Mouse (Mus musculus) heart, embryonic 12.5 days (tissue): Measurements from ENCODE around the gene Daam1. TPM values are rescaled to one million over a fixed set of nuclear protein-coding genes. Genes with fewer than 3 reads are reported as not detected.
A peak's percentile ranks its signal among the peaks of the same experiment; 100 is the strongest.

ENCODE experiments used
- ATAC-seq: fragments of 200-750 bp; cut with Nextera tagmentation; 2 replicates; pipeline ENCODE4 v1.8.0; 2017; ENCODE audit warnings: moderate TSS enrichment, moderate library complexity; ENCODE audit not compliant: insufficient number of reproducible peaks, low FRiP score
- H3K27ac ChIP-seq: fragments of 300-500 bp; sonication (generic); 2 replicates; pipeline ENCODE4 v1.5.1; 2016; ENCODE audit warnings: mild to moderate bottlenecking, moderate library complexity; ENCODE audit not compliant: poor library complexity, severe bottlenecking
- H3K27me3 ChIP-seq: fragments of 300-500 bp; sonication (generic); replicated peaks from 2 replicates; pipeline ENCODE4 v1.6.1; 2016; ENCODE audit warnings: mild to moderate bottlenecking, moderate library complexity
- H3K36me3 ChIP-seq: fragments of 300-500 bp; sonication (generic); 2 replicates; pipeline ENCODE4 v1.6.1; 2016; ENCODE audit warnings: mild to moderate bottlenecking, moderate library complexity
- H3K4me1 ChIP-seq: fragments of 300-500 bp; sonication (generic); replicated peaks from 2 replicates; pipeline ENCODE4 v1.6.1; 2016; ENCODE audit warnings: mild to moderate bottlenecking
- H3K4me2 ChIP-seq: fragments of 300-500 bp; sonication (generic); 2 replicates; pipeline ENCODE4 v1.6.1; 2016; ENCODE audit warnings: mild to moderate bottlenecking, moderate library complexity
- H3K4me3 ChIP-seq: fragments of 300-500 bp; sonication (generic); 2 replicates; pipeline ENCODE4 v1.5.1; 2016; ENCODE audit warnings: mild to moderate bottlenecking
- H3K9ac ChIP-seq: fragments of 300-500 bp; sonication (generic); 2 replicates; pipeline ENCODE4 v1.6.1; 2016; ENCODE audit warnings: mild to moderate bottlenecking, moderate library complexity
- H3K9me3 ChIP-seq: fragments of 300-500 bp; sonication (generic); replicated peaks from 2 replicates; pipeline ENCODE4 v1.6.1; 2016; ENCODE audit warnings: mild to moderate bottlenecking, moderate library complexity
- WGBS: fragments of 180-500 bp; shearing (Covaris S2); methylation state at CpG from one replicate; pipeline ENCODE4 v1.1.7; 2016; 5-methylcytosine and 5-hydroxymethylcytosine counted together
- polyA plus RNA-seq: library from polyadenylated mRNA; unstranded; fragments of >200 nt; fragmentation: Nextera tagmentation; extraction: Ambion mirVana; gene quantifications from 2 replicates; pipeline ENCODE4 v1.2.1, GENCODE M21; 2016

Daam1 gene
- polyA plus RNA-seq, 1 experiment from 2014 or later: 23.1 TPM

GRCm38 (mm10) chr12:71969941-71970629 lies 139.2 kb downstream of the Daam1 start:
- Histone ChIP-seq H3K4me1 (peaks cover 62% of the 10 kb centered on the region), H3K9me3 (no peaks in the 10 kb centered on the region), H3K4me3 (no peak overlapping the region), H3K36me3 (peaks cover 49% of the 10 kb centered on the region), H3K27me3 (no peaks in the 10 kb centered on the region), H3K9ac (peak overlapping the region; percentile 31; the same call in 1 of the 2 replicates), H3K4me2 (no peak overlapping the region; the same call in 1 of the 2 replicates), H3K27ac (peak overlapping the region; percentile 66)
- no peak for ATAC-seq
- WGBS: 71% methylated on average over 12 of the region's 12 CpGs

GRCm38 (mm10) chr12:71970791-71971654 lies 140.1 kb downstream of the Daam1 start:
- H3K9ac ChIP-seq: no peak overlapping the region
- no peak overlapping the region; the same call in 1 of the 2 replicates for H3K4me2 ChIP-seq
- H3K27ac ChIP-seq: peak overlapping the region; percentile 66
- ATAC-seq: no peak
- WGBS: 35% methylated on average over 9 of the region's 9 CpGs
- no peaks in the 10 kb centered on the region for H3K9me3 ChIP-seq
- H3K4me3 ChIP-seq: no peak overlapping the region
- H3K4me1 ChIP-seq: peaks cover 71% of the 10 kb centered on the region
- peaks cover 58% of the 10 kb centered on the region for H3K36me3 ChIP-seq
- no peaks in the 10 kb centered on the region for H3K27me3 ChIP-seq

GRCm38 (mm10) chr12:71972126-71972525 lies 141.2 kb downstream of the Daam1 start:
- peak overlapping the region; percentile 65 for H3K27ac ChIP-seq
- no peaks in the 10 kb centered on the region for H3K9me3 ChIP-seq
- no peak overlapping the region for H3K4me2 ChIP-seq
- no peaks in the 10 kb centered on the region for H3K27me3 ChIP-seq
- ATAC-seq: no peak
- no peak overlapping the region for H3K4me3 ChIP-seq
- 32% methylated on average over 5 of the region's 5 CpGs for WGBS
- peaks cover 82% of the 10 kb centered on the region for H3K4me1 ChIP-seq
- H3K9ac ChIP-seq: no peak overlapping the region
- peaks cover 66% of the 10 kb centered on the region for H3K36me3 ChIP-seq

GRCm38 (mm10) chr12:71972619-71973266 lies 141.9 kb downstream of the Daam1 start:
- ATAC-seq: no peak
- H3K27ac ChIP-seq: peak overlapping the region; percentile 26
- no peaks in the 10 kb centered on the region for H3K27me3 ChIP-seq
- H3K9ac ChIP-seq: no peak overlapping the region
- H3K4me3 ChIP-seq: no peak overlapping the region
- H3K4me2 ChIP-seq: no peak overlapping the region
- peaks cover 87% of the 10 kb centered on the region for H3K4me1 ChIP-seq
- 73% methylated on average over 12 of the region's 12 CpGs for WGBS
- no peaks in the 10 kb centered on the region for H3K9me3 ChIP-seq
- peaks cover 71% of the 10 kb centered on the region for H3K36me3 ChIP-seq

GRCm38 (mm10) chr12:71973577-71973976 lies 142.7 kb downstream of the Daam1 start:
- Histone ChIP-seq H3K36me3 (peaks cover 72% of the 10 kb centered on the region), H3K9ac (no peak overlapping the region), H3K4me1 (peaks cover 87% of the 10 kb centered on the region), H3K4me2 (no peak overlapping the region), H3K27me3 (no peaks in the 10 kb centered on the region), H3K4me3 (no peak overlapping the region), H3K27ac (0 out of 2 replicates have a peak overlapping the region, but pooled peaks have one; percentile 26), H3K9me3 (no peaks in the 10 kb centered on the region)
- 51% methylated on average over 9 of the region's 9 CpGs for WGBS
- no peak for ATAC-seq

- Histone ChIP-seq H3K36me3 (peaks cover 71% of the 10 kb centered on the region), H3K4me1 (peaks cover 85% of the 10 kb centered on the region), H3K4me2 (no peak overlapping the region), H3K27me3 (no peaks in the 10 kb centered on the region), H3K9ac (peak overlapping the region; percentile 4; the same call in 1 of the 2 replicates), H3K27ac (peak overlapping the region; percentile 65), H3K4me3 (no peak overlapping the region), H3K9me3 (no peaks in the 10 kb centered on the region)
- ATAC-seq: no peak
- WGBS: 47% methylated on average over 1 of the region's 1 CpGs
Measured at GRCm38 (mm10) chr12:71975626-71976025, 144.7 kb downstream of the Daam1 start.

GRCm38 (mm10) chr12:71976361-71976960 lies 145.6 kb downstream of the Daam1 start:
- Histone ChIP-seq H3K27ac (peak overlapping the region; percentile 65), H3K4me1 (peaks cover 85% of the 10 kb centered on the region), H3K4me3 (no peak overlapping the region), H3K36me3 (peaks cover 75% of the 10 kb centered on the region), H3K9ac (peak overlapping the region; percentile 4; the same call in 1 of the 2 replicates), H3K9me3 (no peaks in the 10 kb centered on the region), H3K4me2 (no peak overlapping the region), H3K27me3 (no peaks in the 10 kb centered on the region)
- WGBS: 39% methylated on average over 7 of the region's 7 CpGs
- ATAC-seq: no peak

GRCm38 (mm10) chr12:71977364-71977763 lies 146.5 kb downstream of the Daam1 start:
- peaks cover 83% of the 10 kb centered on the region for H3K4me1 ChIP-seq
- H3K4me2 ChIP-seq: no peak overlapping the region
- no peaks in the 10 kb centered on the region for H3K9me3 ChIP-seq
- no peaks in the 10 kb centered on the region for H3K27me3 ChIP-seq
- H3K4me3 ChIP-seq: no peak overlapping the region
- ATAC-seq: no peak
- peak overlapping the region; percentile 65 for H3K27ac ChIP-seq
- H3K36me3 ChIP-seq: peaks cover 70% of the 10 kb centered on the region
- H3K9ac ChIP-seq: no peak overlapping the region
- 91% methylated on average over 7 of the region's 7 CpGs for WGBS

GRCm38 (mm10) chr12:71978513-71979352 lies 147.9 kb downstream of the Daam1 start:
- no peaks in the 10 kb centered on the region for H3K9me3 ChIP-seq
- H3K4me2 ChIP-seq: 0 out of 2 replicates have a peak overlapping the region, but pooled peaks have one; percentile 6
- no peak overlapping the region for H3K4me3 ChIP-seq
- H3K4me1 ChIP-seq: peaks cover 84% of the 10 kb centered on the region
- no peak overlapping the region; the same call in 1 of the 2 replicates for H3K9ac ChIP-seq
- H3K27me3 ChIP-seq: no peaks in the 10 kb centered on the region
- WGBS: 50% methylated on average over 12 of the region's 12 CpGs
- ATAC-seq: no peak
- peak overlapping the region; percentile 64 for H3K27ac ChIP-seq
- H3K36me3 ChIP-seq: peaks cover 72% of the 10 kb centered on the region

GRCm38 (mm10) chr12:71980166-71980565 lies 149.3 kb downstream of the Daam1 start:
- Histone ChIP-seq H3K9me3 (no peaks in the 10 kb centered on the region), H3K36me3 (peaks cover 75% of the 10 kb centered on the region), H3K4me2 (no peak overlapping the region), H3K4me3 (no peak overlapping the region), H3K27me3 (no peaks in the 10 kb centered on the region), H3K27ac (peak overlapping the region; percentile 64), H3K9ac (no peak overlapping the region), H3K4me1 (peaks cover 93% of the 10 kb centered on the region)
- 13% methylated on average over 6 of the region's 6 CpGs for WGBS
- peak; percentile 47; the same call in 1 of the 2 replicates for ATAC-seq
